Mouse (Mus musculus) liver, embryonic 14.5 days (tissue): ENCODE data around the gene Dpm1.

Source experiments
- CTCF ChIP-seq: IDR thresholded peaks from 2 replicates; pipeline ENCODE4 v1.5.1; 2016; ENCODE audit warnings: antibody characterized with exemption, low read depth, control low read depth
- EP300 ChIP-seq: IDR thresholded peaks from 2 replicates; pipeline ENCODE4 v1.6.1; 2016; ENCODE audit warnings: antibody characterized with exemption, low read depth

DNA sequence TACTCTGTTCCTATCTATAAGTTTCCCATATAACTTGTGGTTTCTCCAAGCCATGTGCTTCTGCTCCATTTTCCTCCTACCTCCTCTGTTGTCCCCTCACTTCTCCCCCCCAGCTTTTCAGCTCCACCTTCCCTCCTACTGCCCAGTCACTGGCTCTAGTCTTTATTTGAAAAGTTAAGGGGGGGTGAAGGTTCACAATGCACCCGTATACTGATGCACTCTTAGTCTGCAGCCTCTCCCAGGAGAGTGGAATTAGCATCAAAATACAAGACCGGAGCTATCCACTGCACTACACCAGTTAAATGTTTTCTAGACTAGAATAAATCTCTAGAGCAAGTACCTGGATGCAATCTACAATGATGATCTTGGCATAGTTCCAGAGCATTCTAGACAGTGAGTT lies 34.7 kb downstream of the Dpm1 start:
- TF ChIP-seq CTCF (no peak), EP300 (no peak)
